Mouse (Mus musculus) common myeloid progenitor, adult 5-6 weeks (primary cell): ENCODE measurements around the gene Olfr1395. TPM values are rescaled to one million over a fixed set of nuclear protein-coding genes. Genes with fewer than 3 reads are reported as not detected.
"Not testable (repeated sequence)": the region's sequence is repeated elsewhere in the genome, so short reads cannot be mapped to it uniquely, and the experiment has no call there.

Experiments used
- ATAC-seq: replicated peaks from 2 replicates; pipeline ENCODE4 v1.8.0; 2016; ENCODE audit warnings: low read depth, mild to moderate bottlenecking, moderate TSS enrichment, inconsistent platforms; ENCODE audit not compliant: poor library complexity, severe bottlenecking
- total RNA-seq: library from RNA; stranded (forward); fragments of 200-1000, 187-1606 nt; gene quantifications from 2 replicates; pipeline ENCODE4 v1.2.3, GENCODE M21; 2017

The Olfr1395 gene
- total RNA-seq, 1 experiment from 2014 or later = not detected

- ATAC-seq = peak; percentile 17; the same call in 1 of the 2 replicates
Measured at GRCm38 (mm10) chr11:49168839-49169611, 27.0 kb downstream of the Olfr1395 start.

- ATAC-seq = peak; percentile 81
Measured at GRCm38 (mm10) chr11:49170576-49170975, 28.5 kb downstream of the Olfr1395 start.

GRCm38 (mm10) chr11:49175345-49175744, 33.3 kb downstream of the Olfr1395 start:
- peak; percentile 79 for ATAC-seq

DNA sequence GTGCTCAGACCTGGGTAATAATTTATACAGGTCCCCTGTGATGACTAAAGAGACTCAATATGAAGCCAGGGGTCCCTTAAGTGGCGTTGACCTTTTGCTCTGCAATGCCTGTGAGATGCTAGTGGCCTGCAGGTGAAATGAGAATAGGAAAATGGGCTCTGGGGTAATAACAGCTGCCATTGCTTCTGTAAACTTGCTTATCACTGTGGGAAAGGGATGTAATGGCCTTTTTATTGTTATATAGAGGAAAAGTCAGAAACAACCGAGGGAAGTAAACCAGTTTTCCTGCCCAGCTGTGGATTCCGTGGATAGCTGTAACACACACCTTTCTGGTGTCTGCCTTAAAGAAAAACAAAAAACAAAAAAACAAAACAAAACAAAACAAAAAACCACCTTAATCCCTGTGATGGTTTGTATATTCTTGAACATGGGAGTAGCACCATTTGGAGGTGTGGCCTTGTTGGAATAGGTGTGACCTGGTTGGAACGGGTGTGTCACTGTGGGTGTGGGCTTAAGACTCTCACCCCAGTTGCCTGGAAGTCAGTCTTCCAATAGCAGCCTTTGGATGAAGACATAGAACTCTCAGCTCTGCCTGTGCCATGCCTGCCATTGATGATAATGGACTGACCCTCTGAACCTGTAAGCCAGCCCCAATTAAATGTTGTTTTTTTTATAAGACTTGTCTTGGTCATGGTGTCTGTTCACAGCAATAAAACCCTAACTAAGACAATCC, 34.1 kb downstream of the Olfr1395 start:
- ATAC-seq = not testable (repeated sequence)

DNA sequence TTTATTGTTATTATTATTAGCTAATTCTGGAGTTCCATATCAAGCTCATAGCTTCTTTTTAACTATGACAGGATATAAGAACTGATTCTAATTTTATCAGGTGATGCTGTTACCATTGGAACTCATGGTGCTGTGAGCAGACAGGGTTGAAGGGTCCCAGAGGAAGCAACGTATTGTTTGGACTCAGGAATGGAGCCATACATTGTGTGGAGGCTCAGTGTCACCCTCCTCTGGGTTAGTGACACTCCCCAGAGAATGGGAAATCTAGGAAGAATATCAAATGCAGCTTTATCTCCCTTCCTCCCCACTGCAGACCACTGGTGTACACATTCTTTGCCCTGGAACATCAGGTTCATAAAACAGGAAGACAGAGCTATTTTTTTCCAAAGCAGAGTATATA, 41.1 kb downstream of the Olfr1395 start:
- ATAC-seq = no peak

- peak; percentile 34 for ATAC-seq
Measured at GRCm38 (mm10) chr11:49186452-49186851, 44.4 kb downstream of the Olfr1395 start.

DNA sequence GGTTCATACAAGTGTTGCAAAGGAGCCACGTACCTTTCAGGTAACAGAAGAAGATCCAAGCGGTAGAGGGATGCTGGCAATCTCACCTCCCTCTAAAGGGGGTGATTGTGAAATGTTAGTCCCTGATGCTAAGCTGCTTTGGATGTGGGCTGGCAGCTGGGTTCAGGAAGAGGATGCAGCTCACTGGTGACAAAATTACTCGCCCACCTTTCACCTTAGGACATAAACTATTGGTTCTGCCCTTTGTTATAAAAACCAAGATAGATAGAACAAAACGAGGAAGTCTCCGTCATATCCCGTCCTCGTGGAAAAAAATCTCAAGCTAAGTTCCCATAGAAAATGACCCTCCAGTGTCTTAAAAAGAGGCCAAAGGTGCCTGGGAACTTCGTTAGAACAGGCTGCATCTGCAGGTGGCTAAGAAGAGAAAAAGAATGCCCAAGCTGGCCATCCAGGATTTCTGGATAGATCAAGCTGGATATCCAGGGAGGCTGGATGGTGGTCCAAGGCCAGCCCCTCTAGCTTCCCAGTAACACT, 44.9 kb downstream of the Olfr1395 start, which contains the start of gene Btnl9:
TSS of gene Btnl9 (minus strand) at position 205 of the 534 bp plus-strand sequence.
- ATAC-seq = no peak

DNA sequence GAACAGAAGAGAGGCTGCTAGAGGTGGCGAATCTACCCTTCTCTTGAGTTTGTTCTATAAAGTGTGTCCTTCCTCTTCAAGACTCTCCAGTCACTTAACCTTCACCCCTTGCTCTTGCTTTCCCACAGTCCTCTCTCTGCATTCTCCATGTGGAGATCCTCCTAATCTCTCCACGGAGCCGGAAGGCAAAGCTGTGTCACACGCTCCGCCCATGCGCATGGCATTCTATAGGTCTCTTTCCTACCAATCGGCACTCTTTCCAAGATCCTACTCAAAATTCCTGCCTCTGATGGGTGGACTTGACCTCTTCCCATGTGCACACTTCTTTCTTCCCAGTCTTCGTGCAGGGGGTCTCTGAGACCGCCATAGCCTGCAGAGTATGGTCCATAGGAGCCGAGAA, 45.6 kb downstream of the Olfr1395 start:
- ATAC-seq = no peak

DNA sequence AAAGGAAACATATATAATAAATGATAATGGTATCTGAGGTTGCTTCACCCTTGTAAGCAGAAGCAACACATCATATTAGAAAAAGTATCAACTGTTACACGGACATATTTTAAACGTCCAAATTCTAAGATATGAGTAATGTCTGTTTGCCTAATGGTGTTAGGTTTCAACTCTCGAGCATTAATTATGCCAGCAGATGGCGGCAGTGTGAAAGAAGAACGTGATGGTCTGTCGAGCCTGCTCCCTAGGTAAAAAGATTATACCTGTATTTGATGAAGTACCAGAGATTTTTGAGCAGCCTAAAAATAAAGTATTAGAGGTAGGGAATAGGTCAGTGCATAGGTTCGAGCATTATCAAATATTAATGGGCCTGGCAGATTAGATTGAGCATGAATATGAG, 47.7 kb downstream of the Olfr1395 start:
- peak; percentile 77 for ATAC-seq

GRCm38 (mm10) chr11:49191083-49191482, 49.0 kb downstream of the Olfr1395 start:
- no peak for ATAC-seq

DNA sequence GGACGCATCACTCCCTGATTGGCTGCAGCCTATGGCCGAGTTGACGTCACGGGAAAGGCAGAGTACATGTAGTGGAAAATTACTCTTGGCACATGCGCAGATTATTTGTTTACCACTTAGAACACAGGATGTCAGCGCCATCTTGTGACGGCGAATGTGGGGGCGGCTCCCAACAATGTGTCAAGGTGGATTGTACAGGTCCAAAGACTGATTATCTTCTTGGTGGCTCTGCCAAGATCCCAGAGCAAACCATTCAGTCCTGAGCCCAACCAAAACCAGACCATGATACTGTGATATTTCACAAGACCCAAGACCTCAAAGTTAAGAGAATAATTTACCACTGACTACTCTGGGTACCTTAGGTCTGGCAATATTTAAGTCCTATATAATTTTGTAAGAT, 52.7 kb downstream of the Olfr1395 start:
- ATAC-seq = not testable (repeated sequence)

DNA sequence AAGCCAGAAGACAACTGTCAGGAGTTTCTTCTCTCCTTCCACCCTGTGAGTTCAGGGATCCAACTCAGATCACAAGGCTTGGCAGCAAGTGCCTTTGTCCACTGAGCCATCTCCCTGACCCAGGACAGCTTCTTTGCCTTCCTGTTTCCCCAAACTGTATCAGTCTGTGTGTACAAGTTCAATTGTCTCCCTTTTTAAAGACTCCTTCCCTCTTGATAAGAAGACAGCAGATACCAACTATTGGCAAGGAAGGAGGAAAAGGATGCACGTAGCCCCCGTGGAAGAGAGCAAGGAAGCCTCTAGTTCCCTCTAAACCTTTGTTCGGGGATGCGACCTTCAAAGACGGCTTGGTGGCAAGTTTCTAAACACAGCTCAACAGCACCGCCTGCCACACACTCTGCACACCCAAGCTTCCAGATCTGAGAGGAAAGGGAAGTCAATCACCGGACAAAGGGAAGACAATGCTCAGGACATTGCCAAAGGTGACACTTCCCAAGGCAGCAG, 53.8 kb downstream of the Olfr1395 start:
- peak; percentile 22; the same call in 1 of the 2 replicates for ATAC-seq

Other genes starting within 250 kb of the Olfr1395 start
- gene Gm5431, start 240.1 kb upstream of the Olfr1395 start, total RNA-seq = 0.59 and 1.5 TPM in 2 replicates
- 60.6 and 73.1 TPM in 2 replicates for gene Psme2b, start 196.1 kb upstream of the Olfr1395 start, total RNA-seq
- gene Olfr56, start 163.4 kb upstream of the Olfr1395 start, total RNA-seq = 3.0 and 4.1 TPM in 2 replicates
- 6.5 and 15.8 TPM in 2 replicates for gene 9930111J21Rik1, start 162.9 kb upstream of the Olfr1395 start, total RNA-seq
- 1.2 and 6.7 TPM in 2 replicates for gene Gm12185, start 150.0 kb upstream of the Olfr1395 start, total RNA-seq
- 11.0 and 21.7 TPM in 2 replicates for gene Tgtp1, start 148.1 kb upstream of the Olfr1395 start, total RNA-seq
- gene 9930111J21Rik2, start 91.0 kb upstream of the Olfr1395 start, total RNA-seq = 22.4 and 24.8 TPM in 2 replicates
- gene Tgtp2, start 78.1 kb upstream of the Olfr1395 start, total RNA-seq = 190 and 320 TPM in 2 replicates
- gene Ifi47, start 65.7 kb upstream of the Olfr1395 start, total RNA-seq = 58.3 and 68.1 TPM in 2 replicates
- not detected in 2 replicates for gene Olfr1396, start 27.4 kb upstream of the Olfr1395 start, total RNA-seq
- not detected in 2 replicates for gene Olfr1394, start 12.1 kb downstream of the Olfr1395 start, total RNA-seq
- 11.1 and 13.6 TPM in 2 replicates for gene Btnl9, start 44.9 kb downstream of the Olfr1395 start, total RNA-seq
- gene Zfp62, start 61.0 kb downstream of the Olfr1395 start, total RNA-seq = 149 and 168 TPM in 2 replicates
- gene Mgat1, start 101.9 kb downstream of the Olfr1395 start, total RNA-seq = 54.5 and 81.2 TPM in 2 replicates
- not detected in 2 replicates for gene Olfr1393, start 136.0 kb downstream of the Olfr1395 start, total RNA-seq
- gene Olfr1392, start 143.0 kb downstream of the Olfr1395 start, total RNA-seq = not detected in 2 replicates
- not detected in 2 replicates for gene Olfr10, start 162.5 kb downstream of the Olfr1395 start, total RNA-seq
- not detected in 2 replicates for gene Olfr1391, start 180.5 kb downstream of the Olfr1395 start, total RNA-seq
- gene Olfr1390, start 192.9 kb downstream of the Olfr1395 start, total RNA-seq = not detected in 2 replicates